Mouse (Mus musculus): ENCODE measurements around the gene Ucp2.

The Ucp2 gene

DNA sequence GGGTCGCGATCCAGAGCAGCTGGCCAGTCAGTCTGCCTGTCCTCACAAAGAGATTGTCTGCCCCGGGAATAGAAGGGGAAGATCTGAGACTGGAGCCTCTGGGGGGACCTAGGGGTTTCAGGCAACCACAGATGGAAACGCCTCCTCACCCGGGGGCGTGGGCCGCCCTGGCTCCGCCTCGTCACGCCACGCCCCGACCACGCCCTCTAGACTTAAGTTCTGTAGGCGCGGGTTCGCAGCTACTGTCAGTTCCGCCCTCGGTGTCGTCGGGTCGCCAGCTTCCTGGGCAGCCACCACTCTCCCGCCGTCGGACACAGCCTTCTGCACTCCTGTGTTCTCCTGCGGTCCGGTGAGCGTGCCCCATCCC, at the start of gene Ucp2:
Ucp2 (plus strand) TSS at position 221 of the 367 bp plus-strand sequence.
- DNase-seq (ENCODE audit: low spot score): peak; percentile 95

DNA sequence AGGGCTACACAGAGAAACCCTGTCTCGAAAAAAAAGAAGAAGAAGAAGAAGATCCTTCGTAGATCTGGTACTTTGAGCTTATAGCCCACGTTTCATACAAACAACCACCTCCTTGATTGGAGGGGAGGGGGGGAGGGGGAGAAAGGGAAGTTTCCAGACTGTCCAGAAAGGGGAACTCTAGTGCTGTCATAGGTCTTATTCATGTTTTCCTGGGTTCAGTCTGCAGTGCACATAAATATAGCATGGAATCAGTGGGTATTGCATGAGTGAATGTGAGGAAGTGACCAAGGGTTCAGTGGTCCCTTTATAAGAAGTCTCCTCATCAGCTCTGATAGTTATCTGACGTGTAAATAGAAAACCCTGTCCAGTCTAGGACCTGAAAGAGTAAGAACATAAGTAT, 49.4 kb upstream of the Ucp2 start:
- no peak for DNase-seq (ENCODE audit: low spot score)

DNA sequence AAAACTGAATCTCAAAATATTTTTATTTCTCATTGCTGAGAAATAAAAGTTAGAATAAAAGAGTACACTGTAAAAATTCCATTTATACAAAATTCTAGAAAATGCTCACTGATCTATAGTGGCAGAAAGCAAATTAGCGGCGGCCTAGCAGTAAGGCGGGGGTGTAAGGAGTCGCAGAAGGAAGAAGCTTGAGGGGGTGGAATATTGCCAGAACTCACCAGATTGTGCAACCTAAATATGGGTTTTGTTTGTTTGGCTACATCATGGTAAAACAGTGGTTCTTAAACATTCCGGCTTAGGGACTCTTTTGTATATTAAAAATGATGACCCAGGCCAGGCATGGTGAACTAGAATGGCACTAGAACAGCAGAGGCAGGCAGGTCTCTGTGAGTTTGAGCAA, 46.9 kb upstream of the Ucp2 start:
- no peak for DNase-seq (ENCODE audit: low spot score)

DNA sequence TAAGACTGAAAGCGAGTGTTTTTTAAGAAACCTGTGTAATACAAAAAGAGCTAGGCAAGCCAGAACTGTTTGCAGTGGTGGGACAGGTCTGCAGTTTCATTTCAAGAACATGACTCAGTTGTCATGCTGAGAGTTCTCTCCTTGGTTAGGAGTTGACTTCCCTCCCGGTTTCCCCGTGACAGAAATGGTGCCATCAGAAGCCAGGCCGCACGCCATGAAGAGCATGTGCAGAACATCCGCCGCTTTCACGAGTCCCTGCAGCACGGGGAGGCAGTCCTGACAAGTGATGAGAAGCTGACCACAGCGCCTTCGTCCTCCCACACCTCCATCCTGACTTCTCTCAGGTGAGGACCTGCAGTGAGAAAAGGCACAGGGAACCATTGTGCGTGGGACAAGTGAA, 44.6 kb upstream of the Ucp2 start:
- DNase-seq (ENCODE audit: low spot score): no peak

DNA sequence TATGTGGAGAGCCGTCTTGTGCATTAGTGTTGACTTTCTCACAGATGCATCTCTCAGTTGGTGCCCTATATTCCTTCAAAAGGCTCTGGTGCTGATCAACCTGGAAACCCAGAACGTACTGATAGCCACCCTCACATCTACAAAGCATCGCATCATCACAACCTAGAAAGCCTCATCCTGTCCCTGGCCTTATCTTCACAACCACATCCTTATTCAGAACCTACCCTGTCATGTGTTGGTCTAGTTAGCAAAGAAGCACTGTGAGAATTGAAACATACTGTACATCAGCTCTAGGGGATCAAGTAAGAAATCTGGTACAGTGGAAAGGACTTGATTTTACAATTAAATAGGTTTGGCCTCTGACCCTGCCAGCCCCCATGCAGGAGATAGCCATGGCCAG, 44.2 kb upstream of the Ucp2 start:
- DNase-seq (ENCODE audit: low spot score): no peak

DNA sequence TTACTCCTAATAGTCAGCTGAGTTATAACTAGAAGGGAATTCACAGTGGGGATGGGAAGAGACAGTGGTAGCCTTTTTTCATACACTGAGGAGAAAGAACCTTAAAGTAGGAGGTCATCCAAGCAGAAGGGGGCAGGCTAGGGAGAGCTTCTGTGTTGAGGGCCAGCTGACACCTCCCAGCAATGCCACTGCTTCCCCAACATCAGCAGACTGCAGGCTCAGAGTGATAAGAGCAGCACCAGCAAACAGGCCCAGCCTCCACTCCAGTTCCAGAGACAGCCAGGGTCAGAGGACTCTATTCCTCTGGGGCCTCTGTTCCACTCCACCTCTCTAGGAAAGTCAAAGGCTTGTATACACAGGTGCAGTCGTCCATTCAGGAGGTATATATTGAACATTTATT, 35.0 kb upstream of the Ucp2 start:
- DNase-seq (ENCODE audit: low spot score): peak; percentile 48

DNA sequence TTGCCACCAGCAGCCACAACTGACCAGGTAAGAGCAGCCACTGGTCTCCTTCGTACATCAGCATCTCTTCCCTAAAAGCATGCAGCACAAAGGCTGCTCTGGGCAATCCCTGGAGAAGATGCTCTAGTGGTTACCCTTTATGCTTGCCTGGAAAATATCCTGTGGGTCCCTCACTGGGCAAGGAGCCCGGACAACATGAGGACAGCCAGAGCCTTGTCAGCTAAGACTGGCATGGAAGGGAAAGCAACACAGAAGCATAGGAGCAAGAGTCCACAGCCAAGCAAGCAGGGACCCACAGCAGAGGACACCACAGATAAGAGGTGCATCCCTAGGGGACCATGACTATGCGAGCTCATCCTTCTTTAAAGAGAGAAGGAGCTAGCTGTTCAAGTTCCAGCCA, 33.3 kb upstream of the Ucp2 start:
- DNase-seq (ENCODE audit: low spot score): no peak

DNA sequence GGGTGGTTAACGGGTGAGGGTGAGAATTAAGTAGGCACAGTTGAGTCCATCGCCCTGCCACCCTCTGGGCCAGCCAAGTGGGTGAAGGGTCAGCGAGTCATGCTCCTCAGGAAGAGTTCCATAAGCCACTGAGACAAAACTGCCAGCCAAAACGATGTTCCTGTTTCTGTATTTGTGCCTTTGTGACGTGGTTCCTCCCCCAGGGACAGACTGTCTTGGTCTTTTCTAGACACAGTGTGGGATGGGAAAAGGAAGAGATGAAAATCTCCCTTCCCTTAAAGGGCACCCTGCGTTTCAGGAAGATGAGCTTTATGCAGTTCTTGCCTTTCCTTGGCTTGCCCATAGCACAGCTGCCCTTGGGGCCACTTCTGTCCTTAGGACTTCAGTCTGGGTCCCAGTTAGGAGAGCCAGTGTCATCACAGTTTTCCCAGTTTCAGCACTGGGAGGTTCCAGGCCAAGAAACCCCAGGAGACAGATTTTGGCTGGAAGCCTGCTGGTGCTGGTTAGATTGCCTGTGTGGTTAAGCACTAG, 31.5 kb upstream of the Ucp2 start:
- DNase-seq (ENCODE audit: low spot score): no peak

DNA sequence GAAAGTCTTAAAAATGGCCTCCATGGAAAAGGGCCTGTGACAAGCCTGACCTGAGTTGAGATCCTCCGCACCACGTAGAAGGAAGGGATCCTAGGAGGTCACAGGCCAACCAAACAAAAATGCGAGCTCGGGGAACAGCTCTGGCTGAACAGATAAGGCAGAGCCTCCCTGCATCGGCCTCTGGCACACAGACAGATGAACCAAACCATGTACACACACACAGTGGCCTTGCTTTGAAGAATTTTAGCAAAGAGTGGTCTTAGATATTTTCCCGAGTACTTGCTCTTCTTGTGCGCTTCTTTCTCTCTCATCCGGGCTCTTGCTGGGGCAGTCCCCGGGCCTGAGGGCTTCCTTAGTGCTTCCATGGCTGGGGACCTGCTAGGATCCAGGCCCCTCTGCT, 29.9 kb upstream of the Ucp2 start:
- DNase-seq (ENCODE audit: low spot score): peak; percentile 64

DNA sequence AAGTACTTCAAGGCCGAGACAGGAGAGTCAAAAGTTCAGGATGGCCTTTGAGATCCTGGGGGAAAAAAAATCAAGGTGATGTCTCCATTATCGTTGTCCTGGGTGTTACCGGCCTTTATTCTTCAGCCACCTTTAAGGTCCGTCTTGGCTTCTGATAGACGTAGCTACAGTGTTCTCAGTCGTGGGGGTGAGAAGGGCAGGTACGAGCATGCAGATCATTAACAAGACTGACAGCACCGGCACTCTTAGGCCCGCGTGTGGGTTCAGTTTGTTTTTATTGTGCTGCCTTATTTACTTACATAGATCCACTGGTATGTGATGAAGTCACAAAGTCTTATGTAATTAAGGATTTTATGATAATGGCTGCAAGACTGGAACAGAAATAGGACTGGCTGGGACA, 29.4 kb upstream of the Ucp2 start:
- DNase-seq (ENCODE audit: low spot score): no peak

DNA sequence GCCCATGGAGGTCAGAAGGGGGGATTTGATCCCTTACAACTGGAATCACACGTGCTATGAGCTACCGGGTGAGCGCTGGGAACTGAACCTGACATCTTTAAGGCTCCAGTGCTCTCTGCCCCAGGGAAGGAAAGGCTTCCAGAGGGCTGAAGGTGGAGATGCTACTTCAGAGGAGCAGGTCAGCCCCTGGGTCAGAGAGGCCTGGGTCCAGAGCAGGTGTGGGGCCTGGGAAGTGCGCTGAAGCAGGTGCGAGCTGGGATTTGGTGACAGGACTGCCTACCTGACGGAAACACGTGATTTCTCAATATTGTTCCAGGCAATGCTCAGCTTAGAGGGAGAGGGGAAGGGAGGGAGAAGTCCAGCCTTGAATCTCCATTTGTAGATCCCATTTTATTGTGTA, 28.9 kb upstream of the Ucp2 start:
- DNase-seq (ENCODE audit: low spot score): no peak

DNA sequence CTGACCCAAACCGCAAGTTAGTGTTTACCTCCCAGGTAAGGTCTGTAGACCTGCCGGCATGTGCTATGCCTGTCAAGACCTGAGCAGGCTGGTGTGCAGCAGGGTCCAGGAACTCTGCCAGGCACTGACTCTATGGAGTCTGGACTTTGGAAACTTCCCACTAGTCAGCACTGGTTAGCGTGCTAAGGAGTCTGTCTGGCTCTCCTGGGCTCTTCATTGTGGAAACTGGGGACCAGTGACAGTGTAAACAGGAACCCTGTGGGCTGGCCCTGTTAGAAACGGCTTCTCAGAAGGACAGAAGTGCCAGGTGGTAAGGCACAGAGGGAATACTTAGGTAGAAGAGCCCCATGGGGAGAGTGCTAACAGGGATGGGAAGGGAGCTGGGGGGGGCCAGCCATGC, 27.9 kb upstream of the Ucp2 start:
- DNase-seq (ENCODE audit: low spot score): no peak

DNA sequence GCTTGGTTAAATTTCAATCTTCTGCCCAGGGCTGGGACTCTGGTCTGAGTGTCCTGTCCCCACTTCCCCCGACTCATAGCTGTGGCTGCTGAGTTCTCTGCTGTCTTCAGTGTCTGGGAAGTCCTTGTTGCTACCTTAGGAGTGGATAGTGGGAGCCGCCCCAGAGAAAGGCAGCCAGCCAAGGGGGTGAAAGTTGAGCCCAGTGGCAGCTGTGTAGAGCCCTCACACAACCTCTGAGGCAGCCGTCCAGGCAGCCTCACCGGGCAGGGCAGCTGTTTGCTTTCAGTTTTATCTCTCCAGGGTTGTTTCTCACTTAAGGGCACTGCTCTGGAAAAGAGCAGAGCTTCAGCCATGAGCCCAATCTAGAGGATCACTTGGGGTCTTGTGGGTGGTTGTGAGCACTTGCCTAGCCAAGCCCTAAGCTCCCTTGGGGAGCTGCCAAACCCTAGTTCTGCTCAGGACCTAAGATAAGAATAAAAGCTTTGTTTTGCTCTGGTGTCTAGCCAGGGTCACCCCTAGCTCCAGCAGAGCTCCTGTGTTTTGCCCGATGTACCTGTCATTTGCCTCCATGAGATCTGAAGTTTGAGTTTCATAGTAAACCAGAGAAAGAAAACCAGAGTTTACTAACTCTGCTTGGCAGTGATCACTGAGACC, 27.4 kb upstream of the Ucp2 start:
- DNase-seq (ENCODE audit: low spot score): peak; percentile 67

DNA sequence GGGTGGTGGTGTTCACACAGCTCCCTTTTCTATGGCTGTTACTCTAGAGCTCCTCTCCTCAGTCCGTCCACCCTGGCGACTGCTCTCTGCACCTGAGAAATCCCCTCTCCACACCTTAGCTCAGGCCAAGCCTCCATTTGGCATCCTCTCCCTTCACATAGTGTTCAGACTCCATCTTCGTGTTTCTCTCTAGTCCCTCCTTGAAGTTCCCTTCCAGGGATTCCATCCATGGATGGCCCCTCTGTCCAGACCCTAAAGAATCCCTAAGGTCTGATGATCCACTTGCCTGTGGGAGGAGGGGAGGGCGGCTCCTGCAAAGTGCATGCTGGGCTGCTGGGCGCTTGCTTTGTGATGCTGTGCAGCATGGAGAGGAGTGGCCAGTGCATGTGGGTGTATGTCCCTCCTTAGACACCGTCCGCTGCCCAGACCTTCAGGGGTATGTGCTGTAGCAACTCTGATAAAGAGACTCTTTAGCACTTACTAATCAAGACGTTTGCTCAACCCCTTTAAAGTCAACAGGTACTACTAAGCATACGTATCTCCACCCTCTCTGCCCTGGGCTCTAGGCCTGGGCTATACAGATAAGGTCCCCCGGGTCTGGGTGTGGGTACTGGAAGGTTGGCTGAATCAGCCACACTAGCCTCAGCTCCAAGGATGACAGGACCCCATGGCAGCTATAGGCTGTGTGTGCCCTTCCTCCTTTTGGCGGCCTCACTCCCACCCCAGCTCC, 26.2 kb upstream of the Ucp2 start:
- peak; percentile 77 for DNase-seq (ENCODE audit: low spot score)

DNA sequence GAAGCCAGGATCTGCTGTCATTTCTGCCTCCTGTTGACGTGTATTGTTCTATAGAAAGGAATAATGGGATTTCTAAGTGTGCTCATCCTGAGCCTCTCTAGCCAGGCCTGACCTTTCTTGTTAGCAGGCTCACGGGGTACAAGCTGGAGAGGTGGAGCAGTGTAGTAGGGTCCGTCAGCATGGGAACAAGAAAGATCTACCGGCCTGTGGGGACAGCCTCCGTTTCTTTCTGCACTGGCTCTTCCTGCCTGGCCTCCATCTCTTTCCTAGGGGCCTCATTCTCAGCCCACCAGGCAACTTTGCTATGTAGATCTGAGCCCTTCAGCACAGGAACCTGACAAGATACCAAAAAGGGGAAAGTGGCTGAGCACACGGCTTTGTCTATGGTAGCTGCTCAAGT, 24.4 kb upstream of the Ucp2 start:
- no peak for DNase-seq (ENCODE audit: low spot score)

DNA sequence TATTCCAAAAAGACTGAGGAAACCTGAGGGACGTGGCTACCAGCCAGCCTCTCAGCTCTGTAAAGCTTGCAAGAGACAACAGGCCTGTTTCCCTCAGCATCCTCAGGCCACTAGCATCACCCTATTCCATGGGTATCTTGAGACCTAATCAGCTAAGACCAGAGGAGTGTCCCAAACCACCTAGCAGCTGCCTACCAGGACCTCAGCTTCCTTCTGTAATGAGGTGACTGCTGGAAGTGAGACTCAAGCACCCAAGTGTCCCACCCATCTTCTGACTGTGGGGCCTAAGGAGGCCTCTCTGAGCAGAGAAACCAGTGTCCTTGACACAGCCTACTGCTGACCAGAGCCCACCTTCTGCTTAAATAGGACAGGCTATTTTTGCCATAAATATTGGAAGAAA, 23.6 kb upstream of the Ucp2 start:
- no peak for DNase-seq (ENCODE audit: low spot score)

DNA sequence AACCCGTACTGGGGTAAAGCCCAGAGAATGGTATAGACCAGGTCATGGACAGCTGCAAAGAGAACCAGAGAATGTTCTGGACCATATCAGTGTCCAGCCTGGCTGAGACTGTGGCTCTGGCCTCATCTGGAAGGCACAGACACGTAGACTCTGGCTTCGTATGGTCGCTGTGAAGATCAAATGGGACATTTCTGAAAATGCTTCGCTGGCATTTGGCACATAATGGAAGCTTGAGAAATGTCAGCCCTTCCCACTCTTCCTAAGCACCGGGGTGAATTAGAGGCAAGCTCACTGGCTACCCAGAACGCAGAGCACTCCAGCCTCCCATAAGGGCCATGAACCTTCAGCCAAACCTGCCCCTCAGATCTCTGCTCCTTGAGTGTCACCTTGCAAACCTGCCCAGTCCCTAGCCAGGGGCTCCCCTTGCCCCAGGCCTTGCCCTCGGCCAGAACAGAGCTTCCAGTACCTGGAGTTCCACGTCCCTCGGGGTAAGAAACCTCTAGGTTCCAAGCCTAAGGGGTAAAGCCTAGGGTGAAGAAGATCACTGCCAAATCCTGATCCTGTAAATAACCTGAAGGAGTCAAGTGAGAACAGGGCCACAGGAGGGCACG, 22.2 kb upstream of the Ucp2 start:
- DNase-seq (ENCODE audit: low spot score): no peak

DNA sequence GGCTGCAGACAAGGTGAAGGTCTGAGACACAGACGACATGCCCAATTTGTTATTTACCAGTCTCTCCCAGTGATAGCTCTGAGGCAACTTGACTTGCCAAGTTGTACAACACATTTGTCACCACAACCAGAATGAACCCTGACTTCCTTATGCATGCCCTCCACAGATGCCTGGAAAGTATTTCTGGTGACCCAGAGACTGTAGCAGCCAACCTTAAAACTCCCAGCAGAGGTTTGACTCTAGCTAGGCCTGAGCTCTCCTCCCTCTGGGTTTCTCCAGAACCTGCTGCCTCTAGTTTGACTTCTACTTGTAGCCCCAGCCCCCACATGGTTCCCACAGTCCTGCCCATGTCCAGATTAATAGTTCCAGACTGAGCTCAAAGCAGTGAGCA, 21.7 kb upstream of the Ucp2 start:
- DNase-seq (ENCODE audit: low spot score): no peak

DNA sequence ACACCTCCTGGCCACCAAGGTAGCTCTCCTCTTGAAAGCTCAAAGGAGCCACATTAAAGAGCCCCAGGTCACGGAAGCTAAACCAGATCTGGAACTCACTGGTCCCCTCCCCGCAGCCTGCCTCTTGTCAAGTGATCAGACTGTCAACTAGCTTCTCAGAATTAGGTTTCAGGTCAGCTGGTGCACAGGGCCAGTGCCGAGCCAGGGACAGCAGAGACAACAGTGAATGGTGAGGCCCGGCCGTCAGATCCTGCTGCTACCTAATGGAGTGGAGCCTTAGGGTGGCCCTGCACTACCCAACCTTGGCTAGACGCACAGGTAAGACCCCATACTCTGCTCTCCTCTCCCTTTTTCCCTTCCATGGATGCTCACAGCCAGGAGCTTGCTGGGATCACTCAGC, 20.4 kb upstream of the Ucp2 start, which contains the start of gene Ucp3:
Ucp3 (plus strand) TSS at position 214 of the 400 bp plus-strand sequence.
- DNase-seq (ENCODE audit: low spot score): no peak

DNA sequence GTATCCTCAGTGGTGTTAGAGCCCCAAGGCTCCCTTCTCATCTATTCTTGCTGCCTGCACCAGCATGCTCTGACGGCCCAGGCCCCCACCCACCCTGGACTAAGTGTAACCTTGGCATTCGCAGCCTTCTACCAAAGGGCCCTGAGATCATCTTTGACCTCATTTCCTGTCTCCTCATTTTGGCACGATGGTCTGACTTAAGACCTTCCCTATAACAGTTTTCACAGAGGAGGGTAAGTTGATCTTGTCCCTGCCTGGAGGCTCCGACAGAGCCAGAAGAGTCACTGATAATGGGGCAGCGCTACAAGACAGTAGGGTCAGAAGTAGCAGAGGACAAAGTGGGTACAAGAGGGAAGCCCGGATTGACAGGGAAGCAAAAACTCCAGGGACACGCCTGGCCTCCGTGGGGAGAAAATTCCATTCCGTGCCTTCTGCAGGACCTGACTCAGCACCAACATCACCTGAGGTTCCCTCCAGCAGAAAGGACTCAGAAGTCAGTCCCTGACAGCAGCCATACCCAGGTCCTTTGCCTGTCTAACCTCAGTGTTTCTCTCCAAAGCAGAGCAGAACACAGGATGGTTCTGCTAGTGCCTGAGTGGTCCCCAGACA, 19.2 kb upstream of the Ucp2 start:
- no peak for DNase-seq (ENCODE audit: low spot score)

DNA sequence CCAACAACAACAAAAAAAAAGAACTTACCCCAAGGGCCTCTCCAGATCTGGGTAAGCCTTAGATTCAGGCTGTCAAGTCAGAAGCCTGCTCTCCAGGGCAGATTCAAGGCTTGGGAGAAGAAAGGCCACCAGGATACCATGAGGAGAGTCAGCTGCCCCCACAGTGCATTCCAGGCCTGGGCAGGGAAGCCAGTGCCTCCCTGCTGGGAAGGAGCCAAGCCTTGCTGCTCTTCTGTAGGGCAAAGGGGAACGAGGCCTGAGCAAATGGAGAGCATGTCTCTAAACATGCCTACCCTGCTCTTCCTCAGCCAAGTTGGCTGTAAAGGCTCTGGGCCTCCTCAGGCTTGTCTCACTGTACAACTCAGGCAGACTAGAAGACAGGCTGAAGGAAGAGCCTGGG, 18.5 kb upstream of the Ucp2 start:
- no peak for DNase-seq (ENCODE audit: low spot score)

DNA sequence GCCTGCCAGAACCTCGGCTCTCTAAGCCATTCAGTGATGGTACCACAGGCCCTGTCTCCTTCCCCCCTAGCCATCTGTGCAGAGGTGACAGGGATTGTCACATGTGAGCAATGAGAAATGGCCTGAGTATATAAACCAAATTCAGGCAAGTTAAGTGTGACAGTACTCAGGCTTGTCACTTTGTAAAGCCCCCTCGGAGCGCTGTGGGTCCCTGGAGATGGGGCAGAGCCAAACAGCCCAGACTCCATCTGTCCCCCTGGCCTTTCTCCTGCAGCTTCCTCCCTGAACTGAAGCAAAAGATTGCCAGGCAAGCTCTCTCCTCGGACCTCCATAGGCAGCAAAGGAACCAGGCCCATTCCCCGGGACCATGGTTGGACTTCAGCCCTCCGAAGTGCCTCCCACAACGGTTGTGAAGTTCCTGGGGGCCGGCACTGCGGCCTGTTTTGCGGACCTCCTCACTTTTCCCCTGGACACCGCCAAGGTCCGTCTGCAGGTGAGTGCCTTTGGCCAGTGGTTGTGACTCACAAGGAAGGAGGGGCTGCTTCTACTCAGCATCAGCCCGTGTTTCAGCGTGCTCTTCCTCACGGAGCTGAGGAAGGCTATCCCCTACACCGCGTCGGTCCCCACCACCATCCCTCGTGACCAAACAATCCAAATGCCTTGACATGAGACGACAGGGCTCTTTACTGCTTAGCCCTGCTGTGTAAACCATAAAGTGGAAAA, 13.9 kb upstream of the Ucp2 start:
- no peak for DNase-seq (ENCODE audit: low spot score)
